Mouse (Mus musculus) activated CD4-positive, CD25-positive, alpha-beta regulatory T cell, adult 9 weeks (primary cell): ENCODE results near the gene Ifi27. TPM values are rescaled to one million over a fixed set of nuclear protein-coding genes. Genes with fewer than 3 reads are reported as not detected.

Source experiments
- polyA plus RNA-seq: library from polyadenylated mRNA; unstranded; fragments of 100-300 nt; shearing (Covaris generic); gene quantifications from one replicate; pipeline ENCODE4 v1.2.1, GENCODE M21; 2017

Ifi27 gene
- polyA plus RNA-seq = 502 TPM

GRCm38 (mm10) chr12:103433986-103434731, at the start of gene Ifi27:
Gene Ifi27, plus strand, starts transcription at chr12:103434211.

GRCm38 (mm10) chr12:103388505-103389347, 45.3 kb upstream of the Ifi27 start, which contains the start of gene Otub2:
Gene Otub2, plus strand, starts transcription at chr12:103388682.

GRCm38 (mm10) chr12:103407720-103408119, 26.3 kb upstream of the Ifi27 start, which contains the start of gene 9330161L09Rik:
Gene 9330161L09Rik, minus strand, starts transcription at chr12:103407820.

GRCm38 (mm10) chr12:103425729-103426470, 8.1 kb upstream of the Ifi27 start, which contains the start of gene Ddx24:
Gene Ddx24, minus strand, starts transcription at chr12:103425830.

GRCm38 (mm10) chr12:103443524-103443923, 9.5 kb downstream of the Ifi27 start, which contains the start of gene Ifi27l2a:
Gene Ifi27l2a, minus strand, starts transcription at chr12:103443680.

GRCm38 (mm10) chr12:103457140-103457539, 23.1 kb downstream of the Ifi27 start, which contains the start of gene Ifi27l2b:
Gene Ifi27l2b, minus strand, starts transcription at chr12:103457223.

Other genes starting within 250 kb of the Ifi27 start
- not detected for gene Prima1, start 192.1 kb upstream of the Ifi27 start, polyA plus RNA-seq
- not detected for gene Fam181a, start 123.2 kb upstream of the Ifi27 start, polyA plus RNA-seq
- 14.6 TPM for gene Asb2, start 78.2 kb upstream of the Ifi27 start, polyA plus RNA-seq
- 2.7 TPM for gene Otub2, start 45.5 kb upstream of the Ifi27 start, polyA plus RNA-seq
- 1.8 TPM for gene 9330161L09Rik, start 26.4 kb upstream of the Ifi27 start, polyA plus RNA-seq
- 255 TPM for gene Ddx24, start 8.4 kb upstream of the Ifi27 start, polyA plus RNA-seq
- gene Ifi27l2a, start 9.5 kb downstream of the Ifi27 start, polyA plus RNA-seq = 1,693 TPM
- not detected for gene Ifi27l2b, start 23.0 kb downstream of the Ifi27 start, polyA plus RNA-seq
- gene Ppp4r4, start 98.1 kb downstream of the Ifi27 start, polyA plus RNA-seq = not detected
- not detected for gene Serpina10, start 197.2 kb downstream of the Ifi27 start, polyA plus RNA-seq
- not detected for gene Serpina6, start 223.0 kb downstream of the Ifi27 start, polyA plus RNA-seq
- not detected for gene Serpina16, start 241.9 kb downstream of the Ifi27 start, polyA plus RNA-seq